Mouse (Mus musculus) stomach, embryonic 16.5 days (tissue): ENCODE measurements around the gene Eef1a1. TPM values are rescaled to one million over a fixed set of nuclear protein-coding genes. Genes with fewer than 3 reads are reported as not detected.
A peak's percentile ranks its signal among the peaks of the same experiment; 100 is the strongest.

Experiments used
- ATAC-seq: fragments of 200-750 bp; cut with Nextera tagmentation; 2 replicates; pipeline ENCODE4 v1.8.0; 2017; ENCODE audit warnings: moderate number of reproducible peaks, moderate TSS enrichment; ENCODE audit not compliant: insufficient read depth, low FRiP score
- H3K27ac ChIP-seq: fragments of 300-500 bp; sonication (generic); 2 replicates; pipeline ENCODE4 v1.5.1; 2014; ENCODE audit warnings: low read length
- H3K27me3 ChIP-seq: fragments of 300-500 bp; sonication (generic); 2 replicates; pipeline ENCODE4 v1.6.1; 2014; ENCODE audit warnings: low read length, control low read depth, mixed read lengths; ENCODE audit not compliant: control insufficient read depth, insufficient read depth
- H3K36me3 ChIP-seq: fragments of 300-500 bp; sonication (generic); 2 replicates; pipeline ENCODE4 v1.6.1; 2014; ENCODE audit warnings: low read length; ENCODE audit not compliant: control insufficient read depth, insufficient read depth
- H3K4me1 ChIP-seq: fragments of 300-500 bp; sonication (generic); 2 replicates; pipeline ENCODE4 v1.6.1; 2014; ENCODE audit warnings: low read length, control low read depth, mixed read lengths; ENCODE audit not compliant: control insufficient read depth, insufficient read depth
- H3K4me2 ChIP-seq: fragments of 300-500 bp; sonication (generic); 2 replicates; pipeline ENCODE4 v1.6.1; 2014; ENCODE audit warnings: low read depth, low read length, mixed read lengths
- H3K4me3 ChIP-seq: fragments of 300-500 bp; sonication (generic); replicated peaks from 2 replicates; pipeline ENCODE4 v1.5.1; 2014; ENCODE audit warnings: mild to moderate bottlenecking, low read length
- H3K9ac ChIP-seq: fragments of 300-500 bp; sonication (generic); 2 replicates; pipeline ENCODE4 v1.6.1; 2014; ENCODE audit warnings: low read length
- H3K9me3 ChIP-seq: fragments of 300-500 bp; sonication (generic); replicated peaks from 2 replicates; pipeline ENCODE4 v1.6.1; 2016; ENCODE audit warnings: low read length, control low read depth; ENCODE audit not compliant: control insufficient read depth
- WGBS: fragments of 180-500 bp; shearing (Covaris S2); extraction: QIAGEN DNeasy Blood & Tissue Kit; methylation state at CpG from one replicate; pipeline ENCODE4 v1.1.7; 2014; 5-methylcytosine and 5-hydroxymethylcytosine counted together
- polyA plus RNA-seq: library from polyadenylated mRNA; unstranded; fragments of >200 nt; fragmentation: Nextera tagmentation; extraction: Ambion mirVana; gene quantifications from 2 replicates; pipeline ENCODE4 v1.2.1, GENCODE M21; 2015

Eef1a1 gene
- polyA plus RNA-seq, 1 experiment from 2014 or later = 4,219 TPM

DNA sequence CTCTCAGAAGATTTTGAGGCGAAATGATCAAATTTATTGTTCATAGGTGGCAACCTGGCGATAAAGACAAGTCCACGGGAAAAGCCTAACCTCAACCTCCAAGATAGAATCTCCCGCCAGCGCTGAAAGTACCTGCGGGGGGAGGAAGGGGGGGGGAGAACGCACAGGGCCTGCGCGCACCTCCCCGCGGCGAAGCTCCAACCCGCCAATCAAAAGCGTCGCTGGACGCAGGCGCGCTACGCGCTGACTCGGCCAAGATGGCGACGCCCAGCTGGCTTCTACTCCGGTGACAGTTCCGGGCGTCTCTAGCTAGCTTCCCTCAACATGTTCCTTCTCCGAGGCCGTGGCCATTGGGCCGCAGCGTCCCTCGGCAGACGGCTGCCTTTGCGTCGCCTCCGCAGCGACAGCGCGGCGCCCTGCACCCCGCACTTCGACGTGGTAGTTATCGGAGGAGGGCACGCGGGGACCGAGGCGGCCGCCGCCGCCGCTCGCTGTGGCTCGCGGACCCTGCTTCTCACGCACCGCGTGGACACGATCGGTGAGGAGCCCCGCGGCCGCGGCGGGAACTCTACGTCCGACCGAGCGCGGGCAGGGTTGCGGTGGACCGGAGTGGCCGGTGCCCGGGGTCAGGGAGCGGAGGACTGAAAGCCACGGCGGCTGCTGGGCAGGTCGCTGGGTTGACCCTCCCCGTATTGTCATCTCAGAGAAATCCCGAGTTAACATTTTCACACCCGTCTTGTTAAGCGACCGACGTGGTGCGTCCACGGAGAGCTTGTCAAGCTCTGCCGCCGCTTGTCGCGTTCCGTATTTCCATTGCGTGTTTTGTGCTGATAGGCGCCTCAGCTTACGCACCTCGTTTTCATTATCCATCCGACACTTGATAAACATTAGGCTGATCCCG lies 40.7 kb downstream of the Eef1a1 start, which contains the start of the genes Mto1 and Gm17324:
Mto1 (plus strand) TSS at position 236 of the 901 bp plus-strand sequence.
Gm17324 (minus strand) TSS at position 814 of the 901 bp plus-strand sequence.
- peak within 1 kb of the TSS; percentile 92 for H3K9ac ChIP-seq
- H3K9me3 ChIP-seq = no peaks in the 10 kb centered on the region
- WGBS = under 1% methylated on average over 96 of the region's 96 CpGs
- peaks cover 11% of the 10 kb centered on the region for H3K4me1 ChIP-seq
- peak within 1 kb of the TSS; percentile 81 for H3K4me3 ChIP-seq
- no peaks in the 10 kb centered on the region; the same call in 1 of the 2 replicates for H3K27me3 ChIP-seq
- H3K4me2 ChIP-seq = peak within 1 kb of the TSS; percentile 66
- peak; percentile 97 for ATAC-seq
- H3K36me3 ChIP-seq = peaks cover 4% of the 10 kb centered on the region; the same call in 1 of the 2 replicates
- peak within 1 kb of the TSS; percentile 90 for H3K27ac ChIP-seq

DNA sequence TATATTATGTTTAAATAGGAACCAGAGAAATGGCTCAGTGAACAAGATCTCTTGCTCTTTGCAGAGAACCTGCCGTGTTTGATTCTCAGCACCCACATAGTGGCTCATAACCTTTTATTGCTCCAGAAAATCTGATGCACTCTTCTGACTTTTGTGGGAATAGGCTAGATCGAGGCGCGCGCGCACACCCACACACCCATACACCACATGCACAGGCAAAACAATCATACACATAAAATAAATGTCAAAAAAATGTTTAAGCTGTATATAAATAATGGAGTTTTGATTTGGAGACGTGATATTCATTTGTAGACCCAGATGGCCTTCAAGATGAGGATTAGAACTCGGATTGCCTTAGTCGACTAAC lies 41.4 kb downstream of the Eef1a1 start:
- Histone ChIP-seq H3K27ac (no peak overlapping the region), H3K9ac (peak overlapping the region; percentile 64), H3K4me3 (peak overlapping the region; percentile 81), H3K4me2 (peak overlapping the region; percentile 60), H3K4me1 (peaks cover 13% of the 10 kb centered on the region), H3K36me3 (no peaks in the 10 kb centered on the region; the same call in 1 of the 2 replicates), H3K9me3 (no peaks in the 10 kb centered on the region), H3K27me3 (peaks cover 2% of the 10 kb centered on the region; the same call in 1 of the 2 replicates)
- WGBS = 31% methylated on average over 9 of the region's 9 CpGs
- ATAC-seq = no peak

GRCm38 (mm10) chr9:78442579-78443392 lies 46.2 kb downstream of the Eef1a1 start, which contains the start of gene Cgas:
Gene Cgas, minus strand, starts transcription at chr9:78443237.
- Histone ChIP-seq H3K27ac (no peak within 1 kb of the TSS), H3K4me3 (peak within 1 kb of the TSS; percentile 64), H3K4me2 (peak within 1 kb of the TSS; percentile 97), H3K9ac (peak within 1 kb of the TSS; percentile 82), H3K9me3 (no peaks in the 10 kb centered on the region), H3K27me3 (peaks cover 17% of the 10 kb centered on the region; the same call in 1 of the 2 replicates), H3K4me1 (0 out of 2 replicates have a peak, but pooled peaks cover 5% of the 10 kb centered on the region), H3K36me3 (no peaks in the 10 kb centered on the region)
- under 1% methylated on average over 81 of the region's 81 CpGs for WGBS
- peak; percentile 66; the same call in 1 of the 2 replicates for ATAC-seq

GRCm38 (mm10) chr9:78442237-78442578 lies 46.7 kb downstream of the Eef1a1 start:
- Histone ChIP-seq H3K4me1 (0 out of 2 replicates have a peak, but pooled peaks cover 5% of the 10 kb centered on the region), H3K9ac (peak overlapping the region; percentile 82), H3K4me3 (peak overlapping the region; percentile 64), H3K27me3 (peaks cover 17% of the 10 kb centered on the region; the same call in 1 of the 2 replicates), H3K36me3 (no peaks in the 10 kb centered on the region), H3K9me3 (no peaks in the 10 kb centered on the region), H3K4me2 (peak overlapping the region; percentile 97), H3K27ac (no peak overlapping the region)
- ATAC-seq = no peak
- 6% methylated on average over 9 of the region's 9 CpGs for WGBS

DNA sequence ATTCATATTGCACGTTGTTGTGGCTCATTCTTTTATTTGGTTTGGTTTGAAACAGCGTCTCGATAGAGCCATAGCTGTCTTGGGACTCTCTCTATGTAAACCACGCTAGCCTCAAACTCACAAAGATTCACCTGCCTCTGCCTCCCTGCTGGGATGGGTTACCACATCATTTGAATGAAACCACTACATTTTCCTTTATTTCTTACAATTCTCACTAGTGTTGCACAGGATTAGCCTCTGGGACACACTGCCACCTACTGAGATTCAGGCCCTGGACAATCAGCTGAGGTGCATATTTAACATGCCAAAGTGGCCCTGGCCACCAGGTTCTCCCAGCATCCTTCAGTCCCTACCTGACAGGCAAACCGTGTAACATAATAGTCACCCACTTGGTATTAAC lies 49.5 kb downstream of the Eef1a1 start:
- Histone ChIP-seq H3K36me3 (no peaks in the 10 kb centered on the region), H3K4me1 (0 out of 2 replicates have a peak, but pooled peaks cover 5% of the 10 kb centered on the region), H3K27me3 (peaks cover 17% of the 10 kb centered on the region; the same call in 1 of the 2 replicates), H3K4me3 (no peak overlapping the region), H3K9ac (no peak overlapping the region), H3K9me3 (no peaks in the 10 kb centered on the region), H3K4me2 (no peak overlapping the region), H3K27ac (no peak overlapping the region)
- 70% methylated on average over 5 of the region's 5 CpGs for WGBS
- ATAC-seq = no peak

- H3K36me3 ChIP-seq = no peaks in the 10 kb centered on the region
- H3K27me3 ChIP-seq = no peaks in the 10 kb centered on the region
- ATAC-seq = no peak
- H3K27ac ChIP-seq = no peak overlapping the region
- H3K9ac ChIP-seq = no peak overlapping the region
- no peaks in the 10 kb centered on the region for H3K9me3 ChIP-seq
- 90% methylated on average over 5 of the region's 5 CpGs for WGBS
- no peak overlapping the region for H3K4me2 ChIP-seq
- H3K4me1 ChIP-seq = no peaks in the 10 kb centered on the region
- H3K4me3 ChIP-seq = no peak overlapping the region
Observed at GRCm38 (mm10) chr9:78432471-78432870, 56.5 kb downstream of the Eef1a1 start.

DNA sequence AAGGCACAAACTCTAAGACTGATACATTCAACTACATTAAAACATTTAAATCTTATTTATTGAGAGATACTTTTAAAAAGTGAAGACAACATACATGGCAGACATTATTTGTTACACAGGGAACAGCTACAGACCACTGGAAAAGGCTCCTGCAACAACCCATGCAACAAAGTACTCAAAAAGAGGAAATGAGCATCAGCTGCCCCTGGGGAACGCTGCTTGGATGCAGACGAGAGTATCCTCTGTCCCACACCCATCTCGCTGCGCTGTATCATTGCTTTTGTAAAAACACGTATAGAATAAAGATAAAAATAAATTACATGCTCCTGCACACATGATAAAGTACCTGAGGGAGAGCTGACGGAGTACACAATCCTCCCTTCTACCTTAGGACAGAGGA lies 58.5 kb downstream of the Eef1a1 start:
- WGBS = 64% methylated on average over 6 of the region's 6 CpGs
- H3K4me1 ChIP-seq = no peaks in the 10 kb centered on the region
- no peak overlapping the region for H3K4me2 ChIP-seq
- no peaks in the 10 kb centered on the region for H3K27me3 ChIP-seq
- H3K4me3 ChIP-seq = no peak overlapping the region
- H3K36me3 ChIP-seq = no peaks in the 10 kb centered on the region
- ATAC-seq = no peak
- H3K9me3 ChIP-seq = no peaks in the 10 kb centered on the region
- no peak overlapping the region for H3K9ac ChIP-seq
- H3K27ac ChIP-seq = no peak overlapping the region

DNA sequence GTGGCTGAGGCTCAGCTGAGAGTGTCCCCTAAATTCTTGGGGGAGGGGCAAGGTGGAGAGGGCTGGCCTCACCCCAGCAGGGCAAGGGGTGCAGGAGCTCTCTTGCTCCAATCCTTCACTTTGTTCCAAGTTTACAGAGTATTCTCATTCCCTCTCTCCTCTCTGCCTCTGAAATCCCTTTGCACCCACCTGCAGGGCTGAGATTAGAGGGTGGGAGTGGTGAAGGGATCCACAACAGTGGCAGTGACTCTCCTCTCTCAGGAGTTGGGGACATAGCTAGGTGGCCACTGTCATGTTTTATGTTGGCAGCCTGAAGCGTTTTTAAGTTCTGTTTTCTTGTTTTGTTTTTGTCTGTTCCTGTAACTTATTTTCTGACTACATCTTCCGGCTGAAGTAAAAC lies 59.4 kb downstream of the Eef1a1 start:
- H3K4me3 ChIP-seq = no peak overlapping the region
- H3K4me1 ChIP-seq = no peaks in the 10 kb centered on the region
- H3K27ac ChIP-seq = no peak overlapping the region
- no peaks in the 10 kb centered on the region for H3K27me3 ChIP-seq
- no peak overlapping the region for H3K4me2 ChIP-seq
- 61% methylated on average over 2 of the region's 2 CpGs for WGBS
- H3K36me3 ChIP-seq = no peaks in the 10 kb centered on the region
- no peak for ATAC-seq
- no peak overlapping the region for H3K9ac ChIP-seq
- no peaks in the 10 kb centered on the region for H3K9me3 ChIP-seq
